Mouse (Mus musculus): ENCODE results near the gene Mrtfa. TPM values are rescaled to one million over a fixed set of nuclear protein-coding genes. Genes with fewer than 3 reads are reported as not detected.

Mrtfa gene
- polyA plus RNA-seq, 1 experiment from 2014 or later, result 24.9 TPM

- no peak overlapping the region for H3K27ac ChIP-seq (ENCODE audit: low read length)
- no peaks in the 10 kb centered on the region for H3K27me3 ChIP-seq (ENCODE audit: control insufficient read depth, insufficient read depth, low read depth, low read length)
- no peak overlapping the region for H3K4me3 ChIP-seq (ENCODE audit: low read length)
- no peak overlapping the region for H3K9ac ChIP-seq (ENCODE audit: low read length)
- WGBS, result 50% methylated on average over 10 of the region's 10 CpGs
- no peak overlapping the region for H3K4me2 ChIP-seq (ENCODE audit: low read depth, low read length)
- no peaks in the 10 kb centered on the region for H3K9me3 ChIP-seq (ENCODE audit: control insufficient read depth, low read length)
- peaks cover 8% of the 10 kb centered on the region; the same call in 1 of the 2 replicates for H3K4me1 ChIP-seq (replicated peaks; ENCODE audit: control insufficient read depth, insufficient read depth, low read length)
- no peaks in the 10 kb centered on the region for H3K36me3 ChIP-seq (ENCODE audit: control insufficient read depth, insufficient read depth, low read length)
- no peak for ATAC-seq (ENCODE audit: low read depth)
Measured at GRCm38 (mm10) chr15:81047497-81047896, 143.1 kb downstream of the Mrtfa start.

GRCm38 (mm10) chr15:81046061-81046460, 144.5 kb downstream of the Mrtfa start:
- no peaks in the 10 kb centered on the region for H3K27me3 ChIP-seq (ENCODE audit: control insufficient read depth, insufficient read depth, low read depth, low read length)
- WGBS, result 83% methylated on average over 7 of the region's 7 CpGs
- ATAC-seq (ENCODE audit: low read depth), result no peak
- no peak overlapping the region for H3K9ac ChIP-seq (ENCODE audit: low read length)
- no peak overlapping the region for H3K27ac ChIP-seq (ENCODE audit: low read length)
- H3K4me3 ChIP-seq (ENCODE audit: low read length), result no peak overlapping the region
- H3K4me2 ChIP-seq (ENCODE audit: low read depth, low read length), result no peak overlapping the region
- H3K36me3 ChIP-seq (ENCODE audit: control insufficient read depth, insufficient read depth, low read length), result no peaks in the 10 kb centered on the region
- H3K4me1 ChIP-seq (replicated peaks; ENCODE audit: control insufficient read depth, insufficient read depth, low read length), result peaks cover 8% of the 10 kb centered on the region; the same call in 1 of the 2 replicates
- no peaks in the 10 kb centered on the region for H3K9me3 ChIP-seq (ENCODE audit: control insufficient read depth, low read length)

GRCm38 (mm10) chr15:81045336-81045735, 145.2 kb downstream of the Mrtfa start:
- H3K9ac ChIP-seq (ENCODE audit: low read length), result no peak overlapping the region
- ATAC-seq (ENCODE audit: low read depth), result 0 out of 2 replicates have a peak, but pooled peaks have one; percentile 38
- peak overlapping the region; percentile 43 for H3K27ac ChIP-seq (ENCODE audit: low read length)
- H3K4me1 ChIP-seq (replicated peaks; ENCODE audit: control insufficient read depth, insufficient read depth, low read length), result peaks cover 8% of the 10 kb centered on the region; the same call in 1 of the 2 replicates
- H3K27me3 ChIP-seq (ENCODE audit: control insufficient read depth, insufficient read depth, low read depth, low read length), result no peaks in the 10 kb centered on the region
- no peaks in the 10 kb centered on the region for H3K9me3 ChIP-seq (ENCODE audit: control insufficient read depth, low read length)
- H3K4me3 ChIP-seq (ENCODE audit: low read length), result no peak overlapping the region
- WGBS, result 69% methylated on average over 4 of the region's 4 CpGs
- H3K4me2 ChIP-seq (ENCODE audit: low read depth, low read length), result no peak overlapping the region
- no peaks in the 10 kb centered on the region for H3K36me3 ChIP-seq (ENCODE audit: control insufficient read depth, insufficient read depth, low read length)

GRCm38 (mm10) chr15:81044446-81044845, 146.1 kb downstream of the Mrtfa start:
- 94% methylated on average over 9 of the region's 9 CpGs for WGBS
- Histone ChIP-seq H3K36me3 (ENCODE audit: control insufficient read depth, insufficient read depth, low read length) (no peaks in the 10 kb centered on the region), H3K4me1 (replicated peaks; ENCODE audit: control insufficient read depth, insufficient read depth, low read length) (peaks cover 8% of the 10 kb centered on the region; the same call in 1 of the 2 replicates), H3K27me3 (ENCODE audit: control insufficient read depth, insufficient read depth, low read depth, low read length) (no peaks in the 10 kb centered on the region), H3K27ac (ENCODE audit: low read length) (no peak overlapping the region), H3K4me3 (ENCODE audit: low read length) (no peak overlapping the region), H3K9me3 (ENCODE audit: control insufficient read depth, low read length) (no peaks in the 10 kb centered on the region), H3K4me2 (ENCODE audit: low read depth, low read length) (no peak overlapping the region), H3K9ac (ENCODE audit: low read length) (no peak overlapping the region)
- ATAC-seq (ENCODE audit: low read depth), result no peak

GRCm38 (mm10) chr15:81042276-81042931, 148.2 kb downstream of the Mrtfa start:
- Histone ChIP-seq H3K4me2 (ENCODE audit: low read depth, low read length) (no peak overlapping the region), H3K27ac (ENCODE audit: low read length) (no peak overlapping the region), H3K27me3 (ENCODE audit: control insufficient read depth, insufficient read depth, low read depth, low read length) (no peaks in the 10 kb centered on the region), H3K36me3 (ENCODE audit: control insufficient read depth, insufficient read depth, low read length) (no peaks in the 10 kb centered on the region), H3K9me3 (ENCODE audit: control insufficient read depth, low read length) (no peaks in the 10 kb centered on the region), H3K9ac (ENCODE audit: low read length) (no peak overlapping the region), H3K4me1 (replicated peaks; ENCODE audit: control insufficient read depth, insufficient read depth, low read length) (peaks cover 8% of the 10 kb centered on the region; the same call in 1 of the 2 replicates), H3K4me3 (ENCODE audit: low read length) (no peak overlapping the region)
- no peak for ATAC-seq (ENCODE audit: low read depth)
- WGBS, result 63% methylated on average over 13 of the region's 13 CpGs

GRCm38 (mm10) chr15:81041767-81042166, 148.8 kb downstream of the Mrtfa start:
- Histone ChIP-seq H3K27ac (ENCODE audit: low read length) (no peak overlapping the region), H3K4me1 (replicated peaks; ENCODE audit: control insufficient read depth, insufficient read depth, low read length) (peaks cover 8% of the 10 kb centered on the region; the same call in 1 of the 2 replicates), H3K27me3 (ENCODE audit: control insufficient read depth, insufficient read depth, low read depth, low read length) (no peaks in the 10 kb centered on the region), H3K4me3 (ENCODE audit: low read length) (no peak overlapping the region), H3K9ac (ENCODE audit: low read length) (no peak overlapping the region), H3K9me3 (ENCODE audit: control insufficient read depth, low read length) (no peaks in the 10 kb centered on the region), H3K36me3 (ENCODE audit: control insufficient read depth, insufficient read depth, low read length) (no peaks in the 10 kb centered on the region), H3K4me2 (ENCODE audit: low read depth, low read length) (no peak overlapping the region)
- 73% methylated on average over 4 of the region's 4 CpGs for WGBS
- no peak for ATAC-seq (ENCODE audit: low read depth)

- WGBS, result 76% methylated on average over 5 of the region's 5 CpGs
- Histone ChIP-seq H3K9ac (ENCODE audit: low read length) (no peak overlapping the region), H3K27ac (ENCODE audit: low read length) (no peak overlapping the region), H3K9me3 (ENCODE audit: control insufficient read depth, low read length) (no peaks in the 10 kb centered on the region), H3K4me2 (ENCODE audit: low read depth, low read length) (no peak overlapping the region), H3K4me3 (ENCODE audit: low read length) (no peak overlapping the region), H3K27me3 (ENCODE audit: control insufficient read depth, insufficient read depth, low read depth, low read length) (no peaks in the 10 kb centered on the region), H3K36me3 (ENCODE audit: control insufficient read depth, insufficient read depth, low read length) (no peaks in the 10 kb centered on the region), H3K4me1 (replicated peaks; ENCODE audit: control insufficient read depth, insufficient read depth, low read length) (peaks cover 19% of the 10 kb centered on the region)
- ATAC-seq (ENCODE audit: low read depth), result no peak
Measured at GRCm38 (mm10) chr15:81038419-81038818, 152.1 kb downstream of the Mrtfa start.

GRCm38 (mm10) chr15:81035417-81036162, 155.0 kb downstream of the Mrtfa start:
- Histone ChIP-seq H3K4me3 (ENCODE audit: low read length) (no peak overlapping the region), H3K9ac (ENCODE audit: low read length) (no peak overlapping the region), H3K27ac (ENCODE audit: low read length) (peak overlapping the region; percentile 36; the same call in 1 of the 2 replicates), H3K9me3 (ENCODE audit: control insufficient read depth, low read length) (no peaks in the 10 kb centered on the region), H3K27me3 (ENCODE audit: control insufficient read depth, insufficient read depth, low read depth, low read length) (no peaks in the 10 kb centered on the region), H3K36me3 (ENCODE audit: control insufficient read depth, insufficient read depth, low read length) (no peaks in the 10 kb centered on the region), H3K4me2 (ENCODE audit: low read depth, low read length) (no peak overlapping the region), H3K4me1 (replicated peaks; ENCODE audit: control insufficient read depth, insufficient read depth, low read length) (peaks cover 30% of the 10 kb centered on the region)
- 55% methylated on average over 12 of the region's 12 CpGs for WGBS
- no peak for ATAC-seq (ENCODE audit: low read depth)

- Histone ChIP-seq H3K4me2 (ENCODE audit: low read depth, low read length) (no peak overlapping the region), H3K27ac (ENCODE audit: low read length) (no peak overlapping the region), H3K36me3 (ENCODE audit: control insufficient read depth, insufficient read depth, low read length) (no peaks in the 10 kb centered on the region), H3K4me1 (replicated peaks; ENCODE audit: control insufficient read depth, insufficient read depth, low read length) (peaks cover 30% of the 10 kb centered on the region), H3K27me3 (ENCODE audit: control insufficient read depth, insufficient read depth, low read depth, low read length) (no peaks in the 10 kb centered on the region), H3K9ac (ENCODE audit: low read length) (no peak overlapping the region), H3K4me3 (ENCODE audit: low read length) (no peak overlapping the region), H3K9me3 (ENCODE audit: control insufficient read depth, low read length) (no peaks in the 10 kb centered on the region)
- ATAC-seq (ENCODE audit: low read depth), result no peak
- 63% methylated on average over 6 of the region's 6 CpGs for WGBS
Measured at GRCm38 (mm10) chr15:81034119-81034518, 156.4 kb downstream of the Mrtfa start.

All from lung, embryonic 16.5 days (tissue).